Mouse (Mus musculus) ES-Bruce4 (cell line): ENCODE data around the gene Gm10518. TPM values are rescaled to one million over a fixed set of nuclear protein-coding genes. Genes with fewer than 3 reads are reported as not detected.
A peak's percentile ranks its signal among the peaks of the same experiment; 100 is the strongest.

Experiments used
- H3K27ac ChIP-seq: 2 replicates; pipeline ENCODE4 v1.5.1; 2012; ENCODE audit warnings: low read length, inconsistent platforms; ENCODE audit not compliant: insufficient read depth
- H3K27me3 ChIP-seq: 2 replicates; pipeline ENCODE4 v1.6.1; 2012; ENCODE audit warnings: mild to moderate bottlenecking, low read length, inconsistent platforms; ENCODE audit not compliant: control insufficient read depth, poor library complexity, insufficient read depth, severe bottlenecking
- H3K36me3 ChIP-seq: 2 replicates; pipeline ENCODE4 v1.6.1; 2012; ENCODE audit warnings: inconsistent platforms, mild to moderate bottlenecking, low read length, moderate library complexity; ENCODE audit not compliant: control insufficient read depth, poor library complexity, insufficient read depth, severe bottlenecking
- H3K4me1 ChIP-seq: one replicate; pipeline ENCODE4 v1.8.1; 2011; ENCODE audit warnings: low read length; ENCODE audit not compliant: control insufficient read depth, insufficient read depth
- H3K4me3 ChIP-seq: 2 replicates; pipeline ENCODE4 v1.5.1; 2011; ENCODE audit warnings: low read depth, mild to moderate bottlenecking, low read length
- H3K9ac ChIP-seq: 2 replicates; pipeline ENCODE4 v1.6.1; 2012; ENCODE audit warnings: low read depth, mild to moderate bottlenecking, inconsistent platforms; ENCODE audit not compliant: poor library complexity, severe bottlenecking
- H3K9me3 ChIP-seq: replicated peaks from 2 replicates; pipeline ENCODE4 v1.6.1; 2012; ENCODE audit warnings: mild to moderate bottlenecking, low read length, inconsistent platforms; ENCODE audit not compliant: control insufficient read depth, poor library complexity, insufficient read depth, severe bottlenecking
- CTCF ChIP-seq: IDR thresholded peaks from one replicate; pipeline ENCODE4 v1.8.1; 2011; ENCODE audit warnings: low read depth, low read length
- EP300 ChIP-seq: IDR thresholded peaks from 2 replicates; pipeline ENCODE4 v1.6.1; 2011; ENCODE audit warnings: low read depth, low read length; ENCODE audit not compliant: insufficient read depth
- POLR2A ChIP-seq: IDR thresholded peaks from one replicate; pipeline ENCODE4 v1.8.1; 2011; ENCODE audit warnings: low read length; ENCODE audit not compliant: insufficient read depth
- polyA plus RNA-seq: library from polyadenylated mRNA; stranded (reverse); fragments of >200 nt; gene quantifications from 2 replicates; pipeline ENCODE4 v1.2.4, GENCODE M21; 2011; ENCODE audit warnings: low read depth; ENCODE audit not compliant: missing spikeins, insufficient read depth, insufficient read length

Gene Gm10518
- polyA plus RNA-seq, 1 experiment: not detected

DNA sequence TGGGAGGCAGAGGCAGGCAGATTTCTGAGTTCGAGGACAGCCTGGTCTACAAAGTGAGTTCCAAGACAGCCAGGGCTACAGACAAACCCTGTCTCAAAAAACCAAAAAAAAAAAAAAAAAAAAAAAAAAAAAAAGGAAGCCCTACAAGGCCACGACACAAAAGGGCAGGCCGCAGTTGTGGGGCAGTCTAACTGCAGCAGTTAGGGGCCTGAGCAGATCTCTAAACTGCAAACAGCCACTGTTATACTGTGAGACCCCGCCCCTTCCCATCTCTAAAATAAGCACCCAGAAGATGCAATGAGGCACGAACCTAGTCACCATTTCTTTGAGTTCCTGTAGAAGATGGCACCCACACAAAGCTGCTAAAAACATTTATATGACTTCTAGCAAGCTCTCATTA is 17.7 kb upstream of the Gm10518 start:
- H3K9me3 ChIP-seq: 0 out of 2 replicates have a peak, but pooled peaks cover 3% of the 10 kb centered on the region
- peaks cover 73% of the 10 kb centered on the region for H3K36me3 ChIP-seq
- no peak overlapping the region for H3K4me3 ChIP-seq
- H3K27ac ChIP-seq: no peak overlapping the region
- no peaks in the 10 kb centered on the region for H3K27me3 ChIP-seq
- H3K9ac ChIP-seq: no peak overlapping the region
- no peaks in the 10 kb centered on the region for H3K4me1 ChIP-seq
- no peak for TF ChIP-seq EP300
- no peak for TF ChIP-seq POLR2A
- no peak for TF ChIP-seq CTCF

DNA sequence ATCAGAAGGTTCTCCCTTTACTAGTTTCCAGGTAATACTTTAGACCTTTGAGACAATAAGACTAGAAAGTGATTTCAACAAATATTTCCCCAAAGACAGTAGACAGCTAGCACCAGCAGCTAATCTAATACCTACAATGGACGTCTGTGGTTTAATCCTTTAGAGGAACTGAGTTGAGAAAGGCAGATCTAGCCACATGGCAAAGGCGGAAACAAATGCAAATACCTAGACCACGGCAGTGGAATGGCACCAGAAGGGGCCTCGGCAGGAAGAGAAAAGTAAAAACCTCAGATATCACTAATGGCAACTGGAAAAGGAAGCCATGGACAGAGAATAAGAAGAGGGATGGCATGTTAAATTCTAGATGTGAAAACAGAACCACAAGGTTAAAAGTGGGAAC is 15.9 kb upstream of the Gm10518 start:
- Histone ChIP-seq H3K4me3 (no peak overlapping the region), H3K4me1 (no peaks in the 10 kb centered on the region), H3K9ac (no peak overlapping the region), H3K36me3 (peaks cover 74% of the 10 kb centered on the region), H3K27me3 (no peaks in the 10 kb centered on the region), H3K9me3 (0 out of 2 replicates have a peak, but pooled peaks cover 3% of the 10 kb centered on the region), H3K27ac (no peak overlapping the region)
- TF ChIP-seq EP300 (no peak), CTCF (no peak), POLR2A (no peak)

DNA sequence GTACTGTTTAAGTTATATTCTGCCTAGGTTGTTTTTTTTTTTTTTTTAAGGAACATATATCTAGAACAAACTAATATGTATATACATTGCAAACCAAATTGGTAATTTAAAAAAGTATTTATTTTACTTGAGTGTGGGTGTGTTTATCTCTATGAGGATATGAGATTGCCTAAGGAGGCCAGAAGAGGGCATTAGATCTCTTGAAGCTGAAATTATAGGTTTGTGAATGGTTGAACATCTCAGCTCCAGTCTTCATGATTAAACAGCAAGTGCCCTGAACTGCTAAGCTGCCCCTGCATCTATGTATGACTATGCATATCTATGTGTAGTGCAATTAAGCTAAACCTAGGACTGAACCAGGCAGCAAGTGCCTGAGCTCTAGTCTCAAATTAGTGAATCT is 4.4 kb upstream of the Gm10518 start:
- Histone ChIP-seq H3K9me3 (0 out of 2 replicates have a peak, but pooled peaks cover 3% of the 10 kb centered on the region), H3K27me3 (no peaks in the 10 kb centered on the region), H3K27ac (no peak overlapping the region), H3K4me3 (no peak overlapping the region), H3K4me1 (no peaks in the 10 kb centered on the region), H3K9ac (no peak overlapping the region), H3K36me3 (peaks cover 48% of the 10 kb centered on the region)
- TF ChIP-seq POLR2A (no peak), CTCF (no peak), EP300 (no peak)

DNA sequence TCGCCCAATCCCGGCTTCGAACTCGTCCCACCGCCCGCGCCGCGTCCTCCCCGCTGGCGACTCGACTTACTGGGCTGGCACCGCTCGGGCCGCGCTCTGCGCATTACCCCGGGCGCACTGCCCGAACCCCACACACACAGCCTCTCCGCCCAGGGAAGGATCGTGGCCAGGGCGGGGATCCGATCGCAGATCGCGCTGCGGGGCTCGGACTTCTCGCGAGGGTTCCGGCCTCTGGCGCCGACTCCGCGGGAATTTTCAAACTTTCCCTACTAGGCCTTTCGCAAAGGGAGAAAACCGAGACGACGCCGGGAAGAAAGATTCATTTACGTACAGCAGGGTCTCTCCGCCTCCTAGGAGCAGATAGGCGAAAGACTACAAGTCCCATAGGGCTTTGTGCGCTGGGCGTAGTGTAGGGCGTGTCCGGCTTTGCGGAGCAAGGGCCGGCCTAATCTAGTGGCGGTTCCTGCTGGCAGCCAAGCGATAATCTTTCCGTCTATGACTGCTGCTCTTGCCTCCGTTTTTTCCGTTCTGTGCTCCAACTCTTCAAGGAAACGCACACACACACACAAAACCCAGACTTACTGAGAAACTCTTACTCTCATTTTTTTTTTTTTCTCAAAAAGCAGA is 450 bp downstream of the Gm10518 start, which contains the start of gene Ahctf1:
TSS of gene Ahctf1 (minus strand) at position 168 of the 627 bp plus-strand sequence.
- peaks cover 8% of the 10 kb centered on the region for H3K36me3 ChIP-seq
- peak within 1 kb of the TSS; percentile 87 for H3K4me3 ChIP-seq
- peak within 1 kb of the TSS; percentile 97 for H3K9ac ChIP-seq
- peak within 1 kb of the TSS; percentile 90 for H3K27ac ChIP-seq
- no peaks in the 10 kb centered on the region for H3K9me3 ChIP-seq
- no peaks in the 10 kb centered on the region for H3K4me1 ChIP-seq
- H3K27me3 ChIP-seq: no peaks in the 10 kb centered on the region
- TF ChIP-seq CTCF (peak; percentile 8), EP300 (no peak), POLR2A (peak; percentile 82)

DNA sequence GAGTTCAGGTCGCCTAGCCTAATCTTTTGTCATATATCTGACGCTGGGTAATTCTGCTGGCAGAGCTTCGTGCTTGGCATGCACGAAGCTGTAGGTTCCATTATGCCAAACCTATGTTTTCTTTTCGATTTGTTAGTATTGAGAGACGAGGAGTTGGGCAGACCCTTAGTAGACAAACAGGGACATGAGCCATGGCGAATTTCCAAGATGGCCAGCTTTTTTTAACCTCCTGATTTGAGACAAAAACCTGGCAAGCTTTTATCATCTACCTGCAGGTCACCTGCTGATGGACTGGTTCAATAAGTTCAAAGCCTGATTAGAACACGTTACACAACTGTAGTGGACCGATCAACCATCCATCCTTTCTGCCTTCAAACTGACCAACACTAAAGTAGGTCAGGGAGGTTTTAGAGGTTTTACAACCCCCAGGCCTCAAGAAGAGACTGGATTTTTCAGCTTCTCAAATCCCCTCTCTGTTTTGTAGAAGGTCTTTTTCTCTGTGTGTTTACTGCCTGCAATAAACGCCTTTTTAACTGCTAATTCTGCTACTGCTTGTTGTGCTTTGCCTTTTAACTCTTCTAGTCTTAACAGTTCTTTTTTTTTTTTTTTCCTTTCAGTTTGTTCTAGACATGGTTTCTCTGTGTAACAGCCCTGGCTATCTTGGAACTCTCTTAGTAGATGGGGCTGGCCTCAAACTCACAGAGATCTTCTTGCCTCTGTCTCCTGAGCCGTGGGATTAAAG is 1.1 kb downstream of the Gm10518 start:
- Histone ChIP-seq H3K27ac (peak overlapping the region; percentile 90), H3K36me3 (peaks cover 2% of the 10 kb centered on the region; the same call in 1 of the 2 replicates), H3K9me3 (no peaks in the 10 kb centered on the region), H3K4me3 (peak overlapping the region; percentile 87), H3K4me1 (no peaks in the 10 kb centered on the region), H3K9ac (peak overlapping the region; percentile 97), H3K27me3 (no peaks in the 10 kb centered on the region)
- TF ChIP-seq POLR2A (no peak), EP300 (no peak), CTCF (no peak)

DNA sequence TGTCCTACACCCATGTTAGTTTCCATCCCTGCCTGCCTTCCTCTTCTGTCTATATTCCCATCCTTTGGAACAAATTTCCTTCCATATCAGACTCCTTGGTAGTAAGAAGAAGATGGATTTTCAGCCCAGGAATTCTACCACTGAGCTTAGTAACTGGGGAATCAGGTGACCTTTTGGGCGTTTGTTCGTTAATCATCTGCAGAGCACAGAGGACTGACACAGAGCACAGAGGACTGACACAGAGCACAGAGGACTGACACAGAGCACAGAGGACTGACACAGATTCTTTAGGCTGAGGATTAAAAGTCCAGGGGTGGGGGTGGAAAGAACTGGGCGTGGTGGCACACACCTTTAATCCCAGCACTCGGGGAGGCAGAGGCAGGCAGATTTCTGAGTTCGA is 2.6 kb downstream of the Gm10518 start:
- Histone ChIP-seq H3K4me1 (no peaks in the 10 kb centered on the region), H3K9ac (no peak overlapping the region), H3K27me3 (no peaks in the 10 kb centered on the region), H3K9me3 (no peaks in the 10 kb centered on the region), H3K27ac (no peak overlapping the region), H3K4me3 (no peak overlapping the region), H3K36me3 (no peaks in the 10 kb centered on the region)
- TF ChIP-seq EP300 (no peak), POLR2A (no peak), CTCF (no peak)
